In the genomic region with DNA sequence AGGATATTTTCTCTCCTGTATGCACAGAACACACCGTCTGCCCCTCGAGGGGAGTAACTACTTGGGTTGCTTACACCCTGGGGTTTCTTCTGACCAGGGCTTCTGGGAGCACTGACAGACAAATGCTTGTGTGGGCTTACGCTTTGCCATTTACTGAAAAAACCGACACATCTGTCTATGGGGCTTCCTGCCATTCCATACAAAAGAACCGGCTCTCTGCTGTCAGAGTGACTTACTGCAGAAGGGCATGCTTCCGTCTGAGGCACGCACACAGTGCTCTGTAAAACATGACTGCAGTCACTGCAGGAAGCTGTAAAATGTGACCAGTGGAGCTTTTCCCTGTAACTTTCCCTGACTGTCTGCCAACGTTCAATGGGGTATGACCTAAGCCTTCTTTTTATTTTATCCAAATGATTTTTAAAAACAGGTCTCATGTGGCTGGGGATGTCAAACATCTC, we compare ENCODE assay signal across 8 mouse cellular contexts. TPM values are rescaled to one million over a fixed set of nuclear protein-coding genes. Genes with fewer than 3 reads are reported as not detected.
DNase-seq lines count a peak whose midpoint lies in the region; ATAC-seq and TF ChIP-seq lines count a peak whose summit lies in the region.

No protein-coding gene starts in this region.

- H3K4me3 ChIP-seq in lung, embryonic 14.5 days (ENCODE audit: low read depth, low read length): no peak overlapping the region
- no peak overlapping the region for H3K4me3 ChIP-seq in lung, adult 2 months (replicated peaks; ENCODE audit: extremely low read depth, low read depth, low read length)
- H3K4me3 ChIP-seq in limb, embryonic 13.5 days: no peak overlapping the region
- H3K4me3 ChIP-seq in stomach, embryonic 16.5 days (replicated peaks; ENCODE audit: low read length): no peak overlapping the region

- H3K27ac ChIP-seq in lung, embryonic 14.5 days (ENCODE audit: low read depth): peak overlapping the region; percentile 89
- peak overlapping the region; percentile 52; the same call in 1 of the 2 replicates for H3K27ac ChIP-seq in limb, embryonic 13.5 days
- peak overlapping the region; percentile 76 for H3K27ac ChIP-seq in stomach, embryonic 16.5 days (ENCODE audit: low read length)

- no peak overlapping the region for H3K9ac ChIP-seq in lung, embryonic 14.5 days
- no peak overlapping the region; the same call in 1 of the 2 replicates for H3K9ac ChIP-seq in limb, embryonic 13.5 days
- no peak overlapping the region for H3K9ac ChIP-seq in stomach, embryonic 16.5 days (ENCODE audit: low read length)

- H3K36me3 ChIP-seq in lung, embryonic 14.5 days (ENCODE audit: insufficient read depth): no peaks in the 10 kb centered on the region
- H3K36me3 ChIP-seq in limb, embryonic 13.5 days: no peaks in the 10 kb centered on the region
- H3K36me3 ChIP-seq in stomach, embryonic 16.5 days (ENCODE audit: control insufficient read depth, insufficient read depth, low read length): no peaks in the 10 kb centered on the region

- WGBS in lung, embryonic 14.5 days: 7% methylated on average over 8 of the region's 8 CpGs
- 16% methylated on average over 8 of the region's 8 CpGs for WGBS in lung, adult 2 months
- 4% methylated on average over 8 of the region's 8 CpGs for WGBS in limb, embryonic 13.5 days
- 12% methylated on average over 8 of the region's 8 CpGs for WGBS in stomach, embryonic 16.5 days

- H3K9me3 ChIP-seq in lung, embryonic 14.5 days (ENCODE audit: low read depth, low read length): no peaks in the 10 kb centered on the region
- H3K9me3 ChIP-seq in limb, embryonic 13.5 days: no peaks in the 10 kb centered on the region
- no peaks in the 10 kb centered on the region for H3K9me3 ChIP-seq in stomach, embryonic 16.5 days (replicated peaks; ENCODE audit: control insufficient read depth, low read length)

- no peak for TF ChIP-seq CTCF in lung, embryonic 14.5 days (IDR thresholded peaks at IDR 0.05; ENCODE audit: low read depth)
- no peak for TF ChIP-seq CTCF in lung, adult 2 months (IDR thresholded peaks at IDR 0.05; ENCODE audit: insufficient read depth, low read length)

- ATAC-seq in lung, embryonic 14.5 days (ENCODE audit: insufficient read depth): no peak
- ATAC-seq in hematopoietic stem cell, adult 5-6 weeks (replicated peaks in 1 of 2; ENCODE audit: insufficient read depth in 1 of 2, low FRiP score in 2 of 2, low TSS enrichment in 1 of 2, low read depth in 1 of 2, poor library complexity in 2 of 2, severe bottlenecking in 2 of 2): peak; percentile 60 to 61
- no peak; the same call in 1 of the 2 replicates for ATAC-seq in limb, embryonic 13.5 days (ENCODE audit: low FRiP score, low read depth)
- peak; percentile 40; the same call in 1 of the 2 replicates for ATAC-seq in stomach, embryonic 16.5 days (ENCODE audit: insufficient read depth, low FRiP score)

- peak overlapping the region; percentile 7; the same call in 1 of the 2 replicates for H3K4me2 ChIP-seq in lung, embryonic 14.5 days
- peak overlapping the region; percentile 31; the same call in 1 of the 2 replicates for H3K4me2 ChIP-seq in limb, embryonic 13.5 days (replicated peaks)
- no peak overlapping the region for H3K4me2 ChIP-seq in stomach, embryonic 16.5 days (ENCODE audit: low read depth, low read length)

- DNase-seq in lung, embryonic 14.5 days: peak; percentile 69
- DNase-seq in lung, adult 2 months: no peak
- DNase-seq in left cerebral cortex, postnatal 4 days: no peak
- DNase-seq in gastrocnemius, postnatal 36 days: no peak
- no peak for DNase-seq in cerebellum, postnatal 36 days

- H3K27me3 ChIP-seq in lung, embryonic 14.5 days (ENCODE audit: insufficient read depth, low read length): no peaks in the 10 kb centered on the region
- no peaks in the 10 kb centered on the region for H3K27me3 ChIP-seq in limb, embryonic 13.5 days
- H3K27me3 ChIP-seq in stomach, embryonic 16.5 days (ENCODE audit: control insufficient read depth, insufficient read depth, low read length): no peaks in the 10 kb centered on the region

- intact Hi-C loops in left cerebral cortex, postnatal 4 days (cut with DNase I): no loop called here
- intact Hi-C loops in gastrocnemius, postnatal 36 days (cut with DNase I): loop anchor here (5.0 kb wide), 1 partner anchor 278 kb away; no protein-coding TSS in a partner anchor

- peaks cover 11% of the 10 kb centered on the region for H3K4me1 ChIP-seq in lung, embryonic 14.5 days (ENCODE audit: insufficient read depth)
- H3K4me1 ChIP-seq in lung, adult 2 months (ENCODE audit: control insufficient read depth, insufficient read depth, low read length): no peaks in the 10 kb centered on the region
- H3K4me1 ChIP-seq in limb, embryonic 13.5 days: peaks cover 37% of the 10 kb centered on the region
- H3K4me1 ChIP-seq in stomach, embryonic 16.5 days (ENCODE audit: control insufficient read depth, insufficient read depth, low read length): peaks cover 15% of the 10 kb centered on the region

- no peak for TF ChIP-seq POLR2A in lung, adult 2 months (IDR thresholded peaks at IDR 0.05; ENCODE audit: borderline replicate concordance, extremely low read depth, low read depth, low read length)

RNA-seq across cellular contexts. Expression of gene Tgif2, which starts 25.4 kb away (rescaled TPM):
- polyA plus RNA-seq in lung, embryonic 14.5 days (2014; fragmentation: Nextera tagmentation; extraction: Ambion mirVana): 69.1 and 75.1 TPM in 2 replicates
- polyA plus RNA-seq in lung, adult 2 months (2012; rRNA removed): 8.4 and 11.8 TPM in 2 replicates
- total RNA-seq in hematopoietic stem cell, adult 5-6 weeks (2017): 31.6 and 42.0 TPM in 2 replicates
- 79.8 and 87.5 TPM in 2 replicates for polyA plus RNA-seq in limb, embryonic 13.5 days (2015; fragmentation: Nextera tagmentation; extraction: Ambion mirVana)
- 33.7 and 36.5 TPM in 2 replicates for polyA plus RNA-seq in stomach, embryonic 16.5 days (2015; fragmentation: Nextera tagmentation; extraction: Ambion mirVana)
- total RNA-seq in left cerebral cortex, postnatal 4 days (2021): 1 to 10 TPM; 5.7 to 6.0 TPM
- under 1 TPM; 0.32 to 0.51 TPM for total RNA-seq in gastrocnemius, postnatal 36 days (2021)

RNA-seq across cellular contexts. Expression of gene Myl9, which starts 39.2 kb away (rescaled TPM):
- 397 and 446 TPM in 2 replicates for polyA plus RNA-seq in lung, embryonic 14.5 days (2014; fragmentation: Nextera tagmentation; extraction: Ambion mirVana)
- polyA plus RNA-seq in lung, adult 2 months (2012; rRNA removed): 174 and 258 TPM in 2 replicates
- 0.89 TPM in 1 of 2 replicates, not detected in the other for total RNA-seq in hematopoietic stem cell, adult 5-6 weeks (2017)
- 201 and 204 TPM in 2 replicates for polyA plus RNA-seq in limb, embryonic 13.5 days (2015; fragmentation: Nextera tagmentation; extraction: Ambion mirVana)
- 1,649 and 1,814 TPM in 2 replicates for polyA plus RNA-seq in stomach, embryonic 16.5 days (2015; fragmentation: Nextera tagmentation; extraction: Ambion mirVana)
- total RNA-seq in left cerebral cortex, postnatal 4 days (2021): 10 to 100 TPM; 13.4 to 18.6 TPM
- 10 to 100 TPM; 44.2 to 82.8 TPM for total RNA-seq in gastrocnemius, postnatal 36 days (2021)

RNA-seq across cellular contexts. Expression of gene 4930518I15Rik, which starts 43.4 kb away (rescaled TPM):
- 5.7 and 7.2 TPM in 2 replicates for polyA plus RNA-seq in lung, embryonic 14.5 days (2014; fragmentation: Nextera tagmentation; extraction: Ambion mirVana)
- 0.89 and 1.7 TPM in 2 replicates for polyA plus RNA-seq in lung, adult 2 months (2012; rRNA removed)
- 0.65 TPM in 1 of 2 replicates, not detected in the other for total RNA-seq in hematopoietic stem cell, adult 5-6 weeks (2017)
- 13.2 and 14.9 TPM in 2 replicates for polyA plus RNA-seq in limb, embryonic 13.5 days (2015; fragmentation: Nextera tagmentation; extraction: Ambion mirVana)
- polyA plus RNA-seq in stomach, embryonic 16.5 days (2015; fragmentation: Nextera tagmentation; extraction: Ambion mirVana): 6.7 and 7.3 TPM in 2 replicates
- 1 to 10 TPM; 3.9 to 4.9 TPM for total RNA-seq in left cerebral cortex, postnatal 4 days (2021)
- under 1 TPM; 0.25 to 0.64 TPM for total RNA-seq in gastrocnemius, postnatal 36 days (2021)

RNA-seq across cellular contexts. Expression of gene Rab5if, which starts 48.6 kb away (rescaled TPM):
- polyA plus RNA-seq in lung, embryonic 14.5 days (2014; fragmentation: Nextera tagmentation; extraction: Ambion mirVana): 194 and 210 TPM in 2 replicates
- polyA plus RNA-seq in lung, adult 2 months (2012; rRNA removed): 82.5 and 104 TPM in 2 replicates
- 138 TPM in 2 replicates for total RNA-seq in hematopoietic stem cell, adult 5-6 weeks (2017)
- 153 and 155 TPM in 2 replicates for polyA plus RNA-seq in limb, embryonic 13.5 days (2015; fragmentation: Nextera tagmentation; extraction: Ambion mirVana)
- 173 and 190 TPM in 2 replicates for polyA plus RNA-seq in stomach, embryonic 16.5 days (2015; fragmentation: Nextera tagmentation; extraction: Ambion mirVana)
- total RNA-seq in left cerebral cortex, postnatal 4 days (2021): 100 to 1,000 TPM; 104 to 105 TPM
- 10 to 100 TPM; 79.3 to 85.6 TPM for total RNA-seq in gastrocnemius, postnatal 36 days (2021)

Comparison
In these comparisons a context has a peak if more than half of its experiments do, and no peak if none do; other contexts are left out.
1. ATAC-seq: peak in hematopoietic stem cell, adult 5-6 weeks (2 of 2) and stomach, embryonic 16.5 days (single experiment); none in lung, embryonic 14.5 days (single experiment) and limb, embryonic 13.5 days (single experiment).
2. Peak in every context shown above with its lines, with median percentiles within 50 percentile points of each other: H3K27ac ChIP-seq.